Mouse (Mus musculus): ENCODE measurements at regions not wholly inside any gene's neighbourhood (a gene's known extent, or its start where the extent isn't known, plus 50 kb on each side); places are given as distances from the start of the nearest gene placed in this dataset.

GRCm38 (mm10) chr8:42442786-42443185 lies 698.5 kb downstream of the Triml1 start:
- ATAC-seq = no peak
- Histone ChIP-seq H3K27ac (ENCODE audit: low read length) (no peak overlapping the region), H3K36me3 (ENCODE audit: control insufficient read depth, insufficient read depth) (no peaks in the 10 kb centered on the region), H3K4me2 (ENCODE audit: low read length) (no peak overlapping the region), H3K9ac (replicated peaks; ENCODE audit: low read depth, low read length) (no peak overlapping the region), H3K9me3 (ENCODE audit: control insufficient read depth, low read length) (no peaks in the 10 kb centered on the region), H3K4me1 (replicated peaks; ENCODE audit: control insufficient read depth, insufficient read depth, low read length) (no peaks in the 10 kb centered on the region), H3K27me3 (replicated peaks; ENCODE audit: control insufficient read depth, insufficient read depth, low read length) (no peaks in the 10 kb centered on the region), H3K4me3 (replicated peaks; ENCODE audit: low read length) (no peak overlapping the region)

- WGBS = 30% methylated on average over 2 of the region's 2 CpGs
- no peak overlapping the region for H3K4me2 ChIP-seq (ENCODE audit: low read length)
- no peaks in the 10 kb centered on the region for H3K4me1 ChIP-seq (replicated peaks; ENCODE audit: control insufficient read depth, insufficient read depth, low read length)
- H3K27me3 ChIP-seq (replicated peaks; ENCODE audit: control insufficient read depth, insufficient read depth, low read length) = no peaks in the 10 kb centered on the region
- H3K9ac ChIP-seq (replicated peaks; ENCODE audit: low read depth, low read length) = no peak overlapping the region
- no peaks in the 10 kb centered on the region for H3K36me3 ChIP-seq (ENCODE audit: control insufficient read depth, insufficient read depth)
- ATAC-seq = no peak
- H3K4me3 ChIP-seq (replicated peaks; ENCODE audit: low read length) = no peak overlapping the region
- H3K27ac ChIP-seq (ENCODE audit: low read length) = no peak overlapping the region
- H3K9me3 ChIP-seq (ENCODE audit: control insufficient read depth, low read length) = no peaks in the 10 kb centered on the region
Measured at GRCm38 (mm10) chr8:42402632-42403031, 738.7 kb downstream of the Triml1 start.

DNA sequence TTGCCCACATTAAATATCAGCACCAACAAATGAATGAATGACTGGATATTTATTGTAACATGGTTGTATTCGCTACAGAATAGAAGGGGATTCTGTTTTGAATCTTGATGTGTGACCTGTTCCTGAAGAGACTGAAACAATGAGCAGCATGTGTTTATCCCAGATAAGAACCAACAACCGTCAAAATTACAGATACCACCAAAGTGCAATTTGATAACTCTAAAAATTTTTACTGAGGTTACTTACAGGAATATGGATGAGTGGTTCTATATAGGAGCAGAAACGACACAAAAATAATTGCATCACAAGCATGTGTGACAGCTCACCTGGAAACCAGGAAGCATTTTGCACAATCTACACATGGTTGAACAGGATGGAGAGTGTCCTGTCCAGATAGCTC lies 744.4 kb downstream of the Triml1 start:
- no peak for ATAC-seq
- no peaks in the 10 kb centered on the region for H3K27me3 ChIP-seq (replicated peaks; ENCODE audit: control insufficient read depth, insufficient read depth, low read length)
- H3K36me3 ChIP-seq (ENCODE audit: control insufficient read depth, insufficient read depth) = no peaks in the 10 kb centered on the region
- H3K9ac ChIP-seq (replicated peaks; ENCODE audit: low read depth, low read length) = no peak overlapping the region
- no peaks in the 10 kb centered on the region for H3K4me1 ChIP-seq (replicated peaks; ENCODE audit: control insufficient read depth, insufficient read depth, low read length)
- H3K4me3 ChIP-seq (replicated peaks; ENCODE audit: low read length) = no peak overlapping the region
- WGBS = 86% methylated on average over 3 of the region's 3 CpGs
- H3K4me2 ChIP-seq (ENCODE audit: low read length) = no peak overlapping the region
- H3K27ac ChIP-seq (ENCODE audit: low read length) = no peak overlapping the region
- no peaks in the 10 kb centered on the region for H3K9me3 ChIP-seq (ENCODE audit: control insufficient read depth, low read length)

- no peak overlapping the region for H3K9ac ChIP-seq (replicated peaks; ENCODE audit: low read depth, low read length)
- no peaks in the 10 kb centered on the region for H3K9me3 ChIP-seq (ENCODE audit: control insufficient read depth, low read length)
- WGBS = 65% methylated on average over 3 of the region's 3 CpGs
- ATAC-seq = no peak
- H3K27me3 ChIP-seq (replicated peaks; ENCODE audit: control insufficient read depth, insufficient read depth, low read length) = no peaks in the 10 kb centered on the region
- no peaks in the 10 kb centered on the region for H3K4me1 ChIP-seq (replicated peaks; ENCODE audit: control insufficient read depth, insufficient read depth, low read length)
- no peak overlapping the region for H3K27ac ChIP-seq (ENCODE audit: low read length)
- no peak overlapping the region for H3K4me2 ChIP-seq (ENCODE audit: low read length)
- no peak overlapping the region for H3K4me3 ChIP-seq (replicated peaks; ENCODE audit: low read length)
- no peaks in the 10 kb centered on the region for H3K36me3 ChIP-seq (ENCODE audit: control insufficient read depth, insufficient read depth)
Measured at GRCm38 (mm10) chr8:42388816-42389215, 752.5 kb downstream of the Triml1 start.

GRCm38 (mm10) chr8:42348073-42348603 lies 793.1 kb downstream of the Triml1 start:
- no peaks in the 10 kb centered on the region for H3K9me3 ChIP-seq (ENCODE audit: control insufficient read depth, low read length)
- ATAC-seq = no peak
- no peaks in the 10 kb centered on the region for H3K27me3 ChIP-seq (replicated peaks; ENCODE audit: control insufficient read depth, insufficient read depth, low read length)
- no peak overlapping the region for H3K27ac ChIP-seq (ENCODE audit: low read length)
- 58% methylated on average over 3 of the region's 3 CpGs for WGBS
- no peak overlapping the region for H3K9ac ChIP-seq (replicated peaks; ENCODE audit: low read depth, low read length)
- H3K4me3 ChIP-seq (replicated peaks; ENCODE audit: low read length) = no peak overlapping the region
- H3K4me1 ChIP-seq (replicated peaks; ENCODE audit: control insufficient read depth, insufficient read depth, low read length) = no peaks in the 10 kb centered on the region
- H3K4me2 ChIP-seq (ENCODE audit: low read length) = no peak overlapping the region
- H3K36me3 ChIP-seq (ENCODE audit: control insufficient read depth, insufficient read depth) = no peaks in the 10 kb centered on the region

DNA sequence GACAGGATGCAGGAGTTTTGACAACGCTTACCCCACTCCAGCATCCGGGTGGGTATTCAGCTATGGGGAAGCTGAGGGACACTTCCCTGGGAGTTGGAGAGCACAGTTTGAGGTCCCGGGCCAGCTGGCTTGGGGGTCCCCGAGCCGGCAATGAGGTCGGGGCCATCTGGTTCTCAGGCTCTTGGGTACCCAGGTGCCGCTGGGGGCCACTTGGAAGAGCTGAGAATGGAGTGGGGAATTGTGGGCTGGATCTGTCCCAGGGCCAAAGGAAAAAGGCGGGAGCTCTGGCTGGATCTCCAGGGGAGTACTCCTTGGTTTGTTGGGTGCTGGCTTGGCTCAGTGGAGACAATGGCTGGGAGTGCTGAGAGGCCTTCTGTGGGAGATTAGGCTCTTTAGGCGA lies 806.6 kb downstream of the Triml1 start:
- Histone ChIP-seq H3K27ac (ENCODE audit: low read length) (no peak overlapping the region), H3K27me3 (replicated peaks; ENCODE audit: control insufficient read depth, insufficient read depth, low read length) (no peaks in the 10 kb centered on the region), H3K9ac (replicated peaks; ENCODE audit: low read depth, low read length) (no peak overlapping the region), H3K4me2 (ENCODE audit: low read length) (no peak overlapping the region), H3K36me3 (ENCODE audit: control insufficient read depth, insufficient read depth) (no peaks in the 10 kb centered on the region), H3K4me3 (replicated peaks; ENCODE audit: low read length) (no peak overlapping the region), H3K9me3 (ENCODE audit: control insufficient read depth, low read length) (no peaks in the 10 kb centered on the region), H3K4me1 (replicated peaks; ENCODE audit: control insufficient read depth, insufficient read depth, low read length) (no peaks in the 10 kb centered on the region)
- WGBS = 91% methylated on average over 9 of the region's 9 CpGs
- no peak for ATAC-seq

DNA sequence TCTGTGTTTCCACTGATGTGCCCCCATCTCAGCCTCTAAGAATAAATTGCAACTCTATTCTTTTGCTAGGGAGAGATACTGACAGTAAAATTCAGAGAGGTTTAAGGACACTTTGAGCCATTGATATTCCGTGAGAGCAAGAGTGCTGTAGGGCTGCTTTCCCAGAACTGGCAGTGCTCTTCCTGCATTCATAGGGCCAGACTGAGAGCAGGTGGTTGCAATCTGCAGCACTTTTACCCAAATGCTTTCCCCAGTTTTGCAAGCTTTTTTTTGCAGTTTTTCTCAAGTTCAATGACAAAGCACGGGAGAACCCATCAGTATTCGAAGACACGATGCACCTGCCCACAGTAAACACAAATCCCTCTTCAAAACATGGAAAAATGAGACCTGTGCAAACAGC lies 816.6 kb downstream of the Triml1 start:
- Histone ChIP-seq H3K4me3 (replicated peaks; ENCODE audit: low read length) (no peak overlapping the region), H3K27ac (ENCODE audit: low read length) (no peak overlapping the region), H3K27me3 (replicated peaks; ENCODE audit: control insufficient read depth, insufficient read depth, low read length) (no peaks in the 10 kb centered on the region), H3K36me3 (ENCODE audit: control insufficient read depth, insufficient read depth) (no peaks in the 10 kb centered on the region), H3K9me3 (ENCODE audit: control insufficient read depth, low read length) (no peaks in the 10 kb centered on the region), H3K4me1 (replicated peaks; ENCODE audit: control insufficient read depth, insufficient read depth, low read length) (no peaks in the 10 kb centered on the region), H3K4me2 (ENCODE audit: low read length) (no peak overlapping the region), H3K9ac (replicated peaks; ENCODE audit: low read depth, low read length) (no peak overlapping the region)
- 50% methylated on average over 4 of the region's 4 CpGs for WGBS
- peak; percentile 68 for ATAC-seq

GRCm38 (mm10) chr8:42322862-42323261 lies 818.4 kb downstream of the Triml1 start:
- no peaks in the 10 kb centered on the region for H3K4me1 ChIP-seq (replicated peaks; ENCODE audit: control insufficient read depth, insufficient read depth, low read length)
- H3K4me3 ChIP-seq (replicated peaks; ENCODE audit: low read length) = no peak overlapping the region
- no peak overlapping the region for H3K27ac ChIP-seq (ENCODE audit: low read length)
- no peaks in the 10 kb centered on the region for H3K27me3 ChIP-seq (replicated peaks; ENCODE audit: control insufficient read depth, insufficient read depth, low read length)
- H3K4me2 ChIP-seq (ENCODE audit: low read length) = no peak overlapping the region
- H3K9ac ChIP-seq (replicated peaks; ENCODE audit: low read depth, low read length) = no peak overlapping the region
- no peak for ATAC-seq
- no peaks in the 10 kb centered on the region for H3K9me3 ChIP-seq (ENCODE audit: control insufficient read depth, low read length)
- no peaks in the 10 kb centered on the region for H3K36me3 ChIP-seq (ENCODE audit: control insufficient read depth, insufficient read depth)

GRCm38 (mm10) chr8:42311060-42311459 lies 830.2 kb downstream of the Triml1 start:
- no peak overlapping the region for H3K4me2 ChIP-seq (ENCODE audit: low read length)
- H3K27ac ChIP-seq (ENCODE audit: low read length) = no peak overlapping the region
- WGBS = 86% methylated on average over 1 of the region's 1 CpGs
- H3K9ac ChIP-seq (replicated peaks; ENCODE audit: low read depth, low read length) = no peak overlapping the region
- ATAC-seq = no peak
- no peaks in the 10 kb centered on the region for H3K9me3 ChIP-seq (ENCODE audit: control insufficient read depth, low read length)
- no peaks in the 10 kb centered on the region for H3K27me3 ChIP-seq (replicated peaks; ENCODE audit: control insufficient read depth, insufficient read depth, low read length)
- H3K4me1 ChIP-seq (replicated peaks; ENCODE audit: control insufficient read depth, insufficient read depth, low read length) = no peaks in the 10 kb centered on the region
- H3K36me3 ChIP-seq (ENCODE audit: control insufficient read depth, insufficient read depth) = no peaks in the 10 kb centered on the region
- H3K4me3 ChIP-seq (replicated peaks; ENCODE audit: low read length) = no peak overlapping the region

DNA sequence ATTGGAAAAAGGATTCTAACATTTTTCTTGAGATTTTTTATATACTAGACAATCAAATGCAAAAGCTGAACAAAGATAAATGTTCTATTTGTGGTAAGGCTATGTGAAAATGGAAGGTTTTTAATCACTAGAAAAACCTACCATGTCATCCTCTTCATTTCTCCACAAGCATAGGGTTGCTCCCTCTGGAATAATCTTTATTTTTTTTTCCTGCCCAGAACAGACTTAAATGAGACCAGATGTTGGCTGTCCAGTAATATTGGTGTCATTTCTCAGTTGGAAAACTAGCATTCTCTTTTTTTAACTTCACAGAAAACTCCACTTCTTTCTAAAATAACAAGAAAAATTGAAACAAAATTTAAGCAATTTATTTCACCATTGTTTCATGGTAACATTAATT lies 849.9 kb downstream of the Triml1 start:
- no peaks in the 10 kb centered on the region for H3K4me1 ChIP-seq (replicated peaks; ENCODE audit: control insufficient read depth, insufficient read depth, low read length)
- H3K4me3 ChIP-seq (replicated peaks; ENCODE audit: low read length) = no peak overlapping the region
- H3K9me3 ChIP-seq (ENCODE audit: control insufficient read depth, low read length) = no peaks in the 10 kb centered on the region
- no peak overlapping the region for H3K9ac ChIP-seq (replicated peaks; ENCODE audit: low read depth, low read length)
- H3K27me3 ChIP-seq (replicated peaks; ENCODE audit: control insufficient read depth, insufficient read depth, low read length) = no peaks in the 10 kb centered on the region
- H3K36me3 ChIP-seq (ENCODE audit: control insufficient read depth, insufficient read depth) = no peaks in the 10 kb centered on the region
- no peak overlapping the region for H3K27ac ChIP-seq (ENCODE audit: low read length)
- no peak overlapping the region for H3K4me2 ChIP-seq (ENCODE audit: low read length)
- ATAC-seq = no peak
